ENCODE assay signal across 12 mouse cellular contexts in the genomic region with DNA sequence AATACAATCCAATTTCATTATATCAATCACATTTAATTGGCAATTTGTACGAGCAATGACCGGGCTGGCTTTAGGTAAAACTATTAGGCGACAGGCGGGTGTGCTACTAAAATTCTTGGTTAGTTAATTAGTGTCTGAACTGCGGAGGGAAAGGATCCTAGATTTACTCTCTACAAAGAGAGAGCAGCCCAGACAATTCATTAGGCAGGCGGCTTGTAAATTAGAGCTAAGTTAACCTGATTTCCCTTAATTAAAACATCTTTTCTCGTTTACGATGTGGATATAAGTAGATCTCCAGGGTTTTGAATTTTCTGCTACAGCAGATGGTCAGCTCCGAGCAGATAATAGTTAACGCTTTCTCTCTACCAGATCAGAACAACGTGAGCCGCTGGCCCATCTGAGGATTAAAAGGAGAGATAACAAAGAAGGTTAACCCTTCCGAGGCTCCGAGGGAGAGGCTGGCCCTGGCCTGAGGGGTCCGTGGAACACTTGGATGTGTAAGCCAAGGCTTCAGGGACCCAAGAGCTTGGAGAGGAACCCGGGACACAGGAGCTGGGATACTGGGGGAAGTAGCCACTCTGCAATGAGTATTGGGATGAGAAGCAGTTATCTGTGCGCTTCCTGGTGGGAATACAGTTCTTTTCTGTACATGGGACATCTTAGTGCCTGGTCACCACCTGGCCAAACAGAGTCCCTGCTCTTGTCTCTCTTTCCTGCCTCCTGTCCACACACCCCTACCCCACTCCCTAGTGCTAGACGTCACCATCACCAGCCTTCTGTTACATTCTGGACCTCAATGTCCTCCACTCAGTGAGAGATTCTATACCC. TPM values are rescaled to one million over a fixed set of nuclear protein-coding genes. Genes with fewer than 3 reads are reported as not detected.
A peak's percentile ranks its signal among the peaks of the same experiment; 100 is the strongest.
DNase-seq lines count a peak whose midpoint lies in the region; ATAC-seq and TF ChIP-seq lines count a peak whose summit lies in the region.
"Had no signal": no experiment of that assay in that cellular context is flagged by ENCODE, and none has a peak within 500 bp of the region (broad histone marks: within the 10 kb centered on the region; RNA-seq: fewer than 3 reads in every experiment).

No protein-coding gene starts in this region.

- DNase-seq in kidney, postnatal 0 days (ENCODE audit: low spot score) = peak; percentile 32
- no peak for DNase-seq in kidney, postnatal 25 days
- peak; percentile 27 for DNase-seq in embryonic facial prominence, embryonic 11.5 days (ENCODE audit: low spot score)
- peak; percentile 46 for DNase-seq in hindbrain, postnatal 0 days (ENCODE audit: low spot score)
- peak; percentile 68 for DNase-seq in retina, embryonic 14.5 days (ENCODE audit: low spot score)
- no peak for DNase-seq in adrenal gland, postnatal 10 days
- no peak for DNase-seq in heart, postnatal 10 days

- H3K4me1 ChIP-seq in kidney, postnatal 0 days (replicated peaks; ENCODE audit: insufficient read depth, low read length) = no peaks in the 10 kb centered on the region
- H3K4me1 ChIP-seq in embryonic facial prominence, embryonic 11.5 days (ENCODE audit: control insufficient read depth, insufficient read depth, low read length) = no peaks in the 10 kb centered on the region
- H3K4me1 ChIP-seq in hindbrain, postnatal 0 days (ENCODE audit: insufficient read depth, low read length) = no peaks in the 10 kb centered on the region

- no peaks in the 10 kb centered on the region for H3K9me3 ChIP-seq in kidney, postnatal 0 days (replicated peaks; ENCODE audit: low read length)
- H3K9me3 ChIP-seq in embryonic facial prominence, embryonic 11.5 days (replicated peaks; ENCODE audit: control insufficient read depth, low read length) = no peaks in the 10 kb centered on the region
- H3K9me3 ChIP-seq in hindbrain, postnatal 0 days (ENCODE audit: low read length) = no peaks in the 10 kb centered on the region
- H3K9me3 ChIP-seq: heart, embryonic 13.5 days had no signal

- 9% methylated on average over 18 of the region's 18 CpGs for WGBS in kidney, postnatal 0 days
- 2% methylated on average over 18 of the region's 18 CpGs for WGBS in embryonic facial prominence, embryonic 11.5 days
- WGBS in hindbrain, postnatal 0 days = 5% methylated on average over 18 of the region's 18 CpGs

- H3K27ac ChIP-seq in kidney, postnatal 0 days = no peak overlapping the region
- no peak overlapping the region for H3K27ac ChIP-seq in embryonic facial prominence, embryonic 11.5 days (replicated peaks; ENCODE audit: low read depth, low read length)
- H3K27ac ChIP-seq in hindbrain, postnatal 0 days = peak overlapping the region; percentile 67
- H3K27ac ChIP-seq: heart, embryonic 13.5 days had no signal

- H3K27me3 ChIP-seq in kidney, postnatal 0 days (ENCODE audit: insufficient read depth, low read length) = peaks cover 42% of the 10 kb centered on the region
- peaks cover 68% of the 10 kb centered on the region for H3K27me3 ChIP-seq in embryonic facial prominence, embryonic 11.5 days (ENCODE audit: control insufficient read depth, insufficient read depth, low read length)
- peaks cover 34% of the 10 kb centered on the region for H3K27me3 ChIP-seq in hindbrain, postnatal 0 days (ENCODE audit: insufficient read depth, low read length)

- TF ChIP-seq CTCF in kidney, postnatal 0 days (IDR thresholded peaks at IDR 0.05; ENCODE audit: low read depth) = no peak
- no peak for TF ChIP-seq CTCF in hindbrain, postnatal 0 days (IDR thresholded peaks at IDR 0.05; ENCODE audit: low read depth)

- no peak overlapping the region for H3K4me3 ChIP-seq in kidney, postnatal 0 days (replicated peaks; ENCODE audit: low read depth, low read length)
- no peak overlapping the region for H3K4me3 ChIP-seq in embryonic facial prominence, embryonic 11.5 days (ENCODE audit: low read depth, low read length)
- no peak overlapping the region for H3K4me3 ChIP-seq in hindbrain, postnatal 0 days (ENCODE audit: low read length)
- H3K4me3 ChIP-seq: heart, embryonic 13.5 days had no signal

- no peak overlapping the region for H3K9ac ChIP-seq in kidney, postnatal 0 days (ENCODE audit: low read depth, low read length)
- H3K9ac ChIP-seq in embryonic facial prominence, embryonic 11.5 days (replicated peaks; ENCODE audit: low read length) = no peak overlapping the region
- H3K9ac ChIP-seq in hindbrain, postnatal 0 days (replicated peaks; ENCODE audit: low read length) = no peak overlapping the region
- H3K9ac ChIP-seq: heart, embryonic 13.5 days had no signal

- no peak overlapping the region for H3K4me2 ChIP-seq in kidney, postnatal 0 days (ENCODE audit: low read length)
- no peak overlapping the region for H3K4me2 ChIP-seq in embryonic facial prominence, embryonic 11.5 days (ENCODE audit: low read depth, low read length)
- H3K4me2 ChIP-seq in hindbrain, postnatal 0 days (ENCODE audit: low read depth, low read length) = no peak overlapping the region
- H3K4me2 ChIP-seq: heart, embryonic 13.5 days had no signal

- no peaks in the 10 kb centered on the region for H3K36me3 ChIP-seq in kidney, postnatal 0 days (ENCODE audit: insufficient read depth, low read length)
- no peaks in the 10 kb centered on the region for H3K36me3 ChIP-seq in embryonic facial prominence, embryonic 11.5 days (replicated peaks; ENCODE audit: control insufficient read depth, insufficient read depth, low read depth, low read length)
- H3K36me3 ChIP-seq in hindbrain, postnatal 0 days (ENCODE audit: insufficient read depth, low read length) = no peaks in the 10 kb centered on the region
- H3K36me3 ChIP-seq: heart, embryonic 13.5 days had no signal

- no peak for ATAC-seq in kidney, postnatal 0 days (replicated peaks; ENCODE audit: low FRiP score, low read depth)
- ATAC-seq in embryonic facial prominence, embryonic 11.5 days (replicated peaks; ENCODE audit: insufficient number of reproducible peaks, low FRiP score, low TSS enrichment, low read depth) = no peak
- no peak for ATAC-seq in hindbrain, postnatal 0 days
- no peak for ATAC-seq in megakaryocyte-erythroid progenitor cell, adult 5-6 weeks (replicated peaks; ENCODE audit: low FRiP score, low TSS enrichment, poor library complexity, severe bottlenecking)
- ATAC-seq: Patski had no signal

- intact Hi-C loops in heart, postnatal 10 days (cut with DNase I) = loop anchor here (1.0 to 2.0 kb wide), 2 partner anchors 131 to 214 kb away; no protein-coding TSS in a partner anchor

RNA-seq across cellular contexts. Expression of gene Uncx, which starts 6.2 kb away (rescaled TPM):
- polyA plus RNA-seq in kidney, postnatal 0 days (2015; fragmentation: Nextera tagmentation; extraction: Ambion mirVana) = 44.8 and 50.9 TPM in 2 replicates
- 3.0 and 5.9 TPM in 2 replicates for polyA plus RNA-seq in embryonic facial prominence, embryonic 11.5 days (2014; fragmentation: Nextera tagmentation; extraction: Ambion mirVana)
- total RNA-seq in hindbrain, postnatal 0 days (2014; rRNA removed) = 31.3 and 47.0 TPM in 2 replicates
- polyA plus RNA-seq in hindbrain, postnatal 0 days (2015; fragmentation: Nextera tagmentation; extraction: Ambion mirVana) = 30.6 and 34.6 TPM in 2 replicates
- total RNA-seq in adrenal gland, postnatal 10 days (2021) = not detected
- not detected in 2 replicates for total RNA-seq in megakaryocyte-erythroid progenitor cell, adult 5-6 weeks (2014; fragmentation: Nextera tagmentation)
- total RNA-seq in megakaryocyte-erythroid progenitor cell, adult 5-6 weeks (2017) = not detected in 2 replicates
- total RNA-seq in heart, postnatal 10 days (2021) = not detected
- total RNA-seq: gastrocnemius, adult 18-20 months had no signal
- polyA plus RNA-seq: heart, embryonic 13.5 days; lung, adult 2 months; Patski had no signal

RNA-seq across cellular contexts. Expression of gene Zfand2a, which starts 52.8 kb away (rescaled TPM):
- 6.8 and 7.6 TPM in 2 replicates for polyA plus RNA-seq in kidney, postnatal 0 days (2015; fragmentation: Nextera tagmentation; extraction: Ambion mirVana)
- polyA plus RNA-seq in embryonic facial prominence, embryonic 11.5 days (2014; fragmentation: Nextera tagmentation; extraction: Ambion mirVana) = 5.4 and 6.4 TPM in 2 replicates
- 55.2 and 61.1 TPM in 2 replicates for total RNA-seq in hindbrain, postnatal 0 days (2014; rRNA removed)
- 19.4 and 26.2 TPM in 2 replicates for polyA plus RNA-seq in hindbrain, postnatal 0 days (2015; fragmentation: Nextera tagmentation; extraction: Ambion mirVana)
- 10 to 100 TPM; 23.2 to 26.3 TPM for total RNA-seq in adrenal gland, postnatal 10 days (2021)
- 10.9 and 19.5 TPM in 2 replicates for total RNA-seq in megakaryocyte-erythroid progenitor cell, adult 5-6 weeks (2014; fragmentation: Nextera tagmentation)
- 13.6 and 14.7 TPM in 2 replicates for total RNA-seq in megakaryocyte-erythroid progenitor cell, adult 5-6 weeks (2017)
- total RNA-seq in heart, postnatal 10 days (2021) = 10 to 100 TPM; 20.6 to 21.5 TPM

Comparison
In these comparisons a context has a peak if more than half of its experiments do, and no peak if none do; other contexts are left out.
1. DNase-seq: peak in kidney, postnatal 0 days (single experiment), embryonic facial prominence, embryonic 11.5 days (single experiment), hindbrain, postnatal 0 days (single experiment) and retina, embryonic 14.5 days (single experiment); none in kidney, postnatal 25 days (0 of 2), adrenal gland, postnatal 10 days (single experiment) and heart, postnatal 10 days (0 of 2).
2. RNA of gene Uncx, which starts 6.2 kb away (total RNA-seq): 31.3 to 47.0 TPM in hindbrain, postnatal 0 days; not detected in adrenal gland, postnatal 10 days, not detected in megakaryocyte-erythroid progenitor cell, adult 5-6 weeks and not detected in heart, postnatal 10 days; every median in the first group is over 10 times any median in the second.